In the genomic region with DNA sequence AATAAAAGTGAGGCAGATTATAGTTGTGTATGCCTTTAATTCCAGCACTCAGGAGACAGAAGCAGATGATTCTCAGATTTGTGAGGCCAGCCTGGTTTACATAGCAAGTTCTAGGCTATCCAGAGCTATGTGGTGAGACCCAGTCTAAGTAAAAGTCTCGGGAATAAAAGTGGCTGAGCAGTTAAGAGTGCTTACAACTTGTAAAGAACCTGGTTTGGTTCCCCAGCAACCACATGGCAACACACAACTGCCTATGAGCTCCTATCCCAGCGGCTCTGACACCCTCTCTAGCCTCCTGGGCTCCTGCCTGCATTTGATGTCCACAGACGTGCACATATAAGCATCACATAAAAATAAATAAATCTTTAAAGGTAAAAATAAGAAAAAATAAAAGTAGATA, we compare ENCODE assay signal across 15 mouse cellular contexts. TPM values are rescaled to one million over a fixed set of nuclear protein-coding genes. Genes with fewer than 3 reads are reported as not detected.
"Had no signal": no experiment of that assay in that cellular context is flagged by ENCODE, and none has a peak within 500 bp of the region (broad histone marks: within the 10 kb centered on the region; RNA-seq: fewer than 3 reads in every experiment).

No protein-coding gene starts in this region.

- H3K9me3 ChIP-seq: limb, embryonic 10.5 days; liver, embryonic 15.5 days; midbrain, embryonic 10.5 days; midbrain, embryonic 15.5 days; neural tube, embryonic 13.5 days; stomach, embryonic 15.5 days had no signal

- ATAC-seq: intestine, postnatal 0 days; lung, postnatal 0 days; midbrain, embryonic 15.5 days had no signal

- H3K27ac ChIP-seq: limb, embryonic 10.5 days; liver, embryonic 15.5 days; midbrain, embryonic 10.5 days; midbrain, embryonic 15.5 days; neural tube, embryonic 13.5 days; stomach, embryonic 15.5 days had no signal

- H3K27me3 ChIP-seq: liver, embryonic 15.5 days; midbrain, embryonic 15.5 days; neural tube, embryonic 13.5 days; stomach, embryonic 15.5 days had no signal

- H3K4me3 ChIP-seq: limb, embryonic 10.5 days; liver, embryonic 15.5 days; midbrain, embryonic 10.5 days; midbrain, embryonic 15.5 days; neural tube, embryonic 13.5 days; stomach, embryonic 15.5 days had no signal

- H3K4me1 ChIP-seq: midbrain, embryonic 15.5 days had no signal

- DNase-seq: kidney, adult 8-10 months; kidney, postnatal 25 days; lung, adult 2 months; lung, postnatal 36 days; right cerebral cortex, postnatal 14 days; thymus, postnatal 36 days had no signal

- H3K36me3 ChIP-seq: limb, embryonic 10.5 days; liver, embryonic 15.5 days; midbrain, embryonic 10.5 days; midbrain, embryonic 15.5 days; neural tube, embryonic 13.5 days; stomach, embryonic 15.5 days had no signal

RNA-seq across cellular contexts. Expression of a gene that starts 42.9 kb away (rescaled TPM):
- total RNA-seq: monocyte, adult 5-6 weeks had no signal
